Mouse (Mus musculus) forebrain, embryonic 12.5 days (tissue): ENCODE measurements around the gene Ubxn11. TPM values are rescaled to one million over a fixed set of nuclear protein-coding genes. Genes with fewer than 3 reads are reported as not detected.

Source experiments
- ATAC-seq: fragments of 200-750 bp; cut with Nextera tagmentation; 2 replicates; pipeline ENCODE4 v1.8.0; 2017; ENCODE audit warnings: moderate TSS enrichment; ENCODE audit not compliant: low FRiP score
- H3K27ac ChIP-seq: fragments of 300-500 bp; sonication (generic); 2 replicates; pipeline ENCODE4 v1.5.1; 2016; ENCODE audit warnings: mild to moderate bottlenecking
- H3K27me3 ChIP-seq: fragments of 300-500 bp; sonication (generic); 2 replicates; pipeline ENCODE4 v1.6.1; 2016; ENCODE audit warnings: mild to moderate bottlenecking
- H3K36me3 ChIP-seq: fragments of 300-500 bp; sonication (generic); replicated peaks from 2 replicates; pipeline ENCODE4 v1.6.1; 2016; ENCODE audit warnings: mild to moderate bottlenecking
- H3K4me1 ChIP-seq: fragments of 300-500 bp; sonication (generic); 2 replicates; pipeline ENCODE4 v1.6.1; 2016
- H3K4me2 ChIP-seq: fragments of 300-500 bp; sonication (generic); 2 replicates; pipeline ENCODE4 v1.6.1; 2016; ENCODE audit warnings: mild to moderate bottlenecking, moderate library complexity
- H3K4me3 ChIP-seq: fragments of 300-500 bp; sonication (generic); replicated peaks from 2 replicates; pipeline ENCODE4 v1.5.1; 2016; ENCODE audit warnings: mild to moderate bottlenecking
- H3K9ac ChIP-seq: fragments of 300-500 bp; sonication (generic); 2 replicates; pipeline ENCODE4 v1.6.1; 2016; ENCODE audit warnings: mild to moderate bottlenecking
- H3K9me3 ChIP-seq: fragments of 300-500 bp; sonication (generic); 2 replicates; pipeline ENCODE4 v1.6.1; 2016
- WGBS: fragments of 180-500 bp; shearing (Covaris S2); methylation state at CpG from one replicate; pipeline ENCODE4 v1.1.7; 2016; 5-methylcytosine and 5-hydroxymethylcytosine counted together
- polyA plus RNA-seq: library from polyadenylated mRNA; unstranded; fragments of >200 nt; fragmentation: Nextera tagmentation; extraction: Ambion mirVana; gene quantifications from 2 replicates; pipeline ENCODE4 v1.2.1, GENCODE M21; 2016

The Ubxn11 gene
- 5.8 and 7.9 TPM in 2 replicates for polyA plus RNA-seq

- peak within 1 kb of the TSS; percentile 73 for H3K4me2 ChIP-seq
- 17% methylated on average over 34 of the region's 34 CpGs for WGBS
Measured at GRCm38 (mm10) chr4:134101979-134102741, at the start of gene Ubxn11. Gene Ubxn11 (plus strand): TSS chr4:134102570.

GRCm38 (mm10) chr4:134053538-134053937 lies 48.8 kb upstream of the Ubxn11 start, which contains the start of gene Zfp683:
Gene Zfp683 (plus strand): TSS chr4:134053838.
- Histone ChIP-seq H3K4me3 (no peak within 1 kb of the TSS), H3K27ac (no peak within 1 kb of the TSS), H3K9me3 (no peaks in the 10 kb centered on the region), H3K4me1 (peaks cover 3% of the 10 kb centered on the region; the same call in 1 of the 2 replicates), H3K27me3 (no peaks in the 10 kb centered on the region), H3K4me2 (no peak within 1 kb of the TSS), H3K9ac (no peak within 1 kb of the TSS), H3K36me3 (no peaks in the 10 kb centered on the region)
- ATAC-seq: no peak
- WGBS: 85% methylated on average over 3 of the region's 3 CpGs

More at GRCm38 (mm10) chr4:134101979-134102741, at the start of gene Ubxn11:
- Histone ChIP-seq H3K4me1 (peaks cover 8% of the 10 kb centered on the region), H3K27ac (no peak within 1 kb of the TSS), H3K9me3 (no peaks in the 10 kb centered on the region), H3K27me3 (no peaks in the 10 kb centered on the region), H3K9ac (peak within 1 kb of the TSS; percentile 67), H3K36me3 (no peaks in the 10 kb centered on the region), H3K4me3 (peak within 1 kb of the TSS; percentile 74)
- peak; percentile 98 for ATAC-seq

- no peak overlapping the region for H3K4me3 ChIP-seq
- no peak for ATAC-seq
- no peak overlapping the region for H3K27ac ChIP-seq
- no peak overlapping the region for H3K9ac ChIP-seq
- H3K4me2 ChIP-seq: no peak overlapping the region; the same call in 1 of the 2 replicates
- H3K9me3 ChIP-seq: no peaks in the 10 kb centered on the region
- WGBS: 38% methylated on average over 14 of the region's 14 CpGs
- peaks cover 18% of the 10 kb centered on the region for H3K27me3 ChIP-seq
- no peaks in the 10 kb centered on the region for H3K36me3 ChIP-seq
- no peaks in the 10 kb centered on the region for H3K4me1 ChIP-seq
Measured at GRCm38 (mm10) chr4:134058166-134058715, 44.1 kb upstream of the Ubxn11 start.

GRCm38 (mm10) chr4:134058908-134059307 lies 43.5 kb upstream of the Ubxn11 start:
- Histone ChIP-seq H3K4me3 (no peak overlapping the region), H3K9me3 (no peaks in the 10 kb centered on the region), H3K4me1 (no peaks in the 10 kb centered on the region), H3K9ac (no peak overlapping the region), H3K4me2 (no peak overlapping the region; the same call in 1 of the 2 replicates), H3K27me3 (peaks cover 20% of the 10 kb centered on the region), H3K36me3 (no peaks in the 10 kb centered on the region), H3K27ac (no peak overlapping the region)
- ATAC-seq: no peak
- WGBS: 83% methylated on average over 6 of the region's 6 CpGs

GRCm38 (mm10) chr4:134060135-134060865 lies 42.1 kb upstream of the Ubxn11 start, which contains the start of gene Crybg2:
Gene Crybg2 (plus strand): TSS chr4:134060815.
- H3K27ac ChIP-seq: no peak within 1 kb of the TSS
- no peak within 1 kb of the TSS for H3K4me2 ChIP-seq
- 52% methylated on average over 28 of the region's 28 CpGs for WGBS
- no peaks in the 10 kb centered on the region for H3K9me3 ChIP-seq
- H3K9ac ChIP-seq: no peak within 1 kb of the TSS
- no peaks in the 10 kb centered on the region for H3K36me3 ChIP-seq
- no peak for ATAC-seq
- no peak within 1 kb of the TSS for H3K4me3 ChIP-seq
- H3K27me3 ChIP-seq: peaks cover 32% of the 10 kb centered on the region
- peaks cover under 1% of the 10 kb centered on the region; the same call in 1 of the 2 replicates for H3K4me1 ChIP-seq

- Histone ChIP-seq H3K4me1 (peaks cover 5% of the 10 kb centered on the region), H3K4me3 (no peak overlapping the region), H3K9me3 (no peaks in the 10 kb centered on the region), H3K9ac (no peak overlapping the region), H3K36me3 (no peaks in the 10 kb centered on the region), H3K27me3 (peaks cover 40% of the 10 kb centered on the region), H3K27ac (no peak overlapping the region), H3K4me2 (no peak overlapping the region)
- 60% methylated on average over 18 of the region's 18 CpGs for WGBS
- no peak for ATAC-seq
Measured at GRCm38 (mm10) chr4:134061166-134061830, 41.1 kb upstream of the Ubxn11 start.

- Histone ChIP-seq H3K4me3 (no peak overlapping the region), H3K9me3 (no peaks in the 10 kb centered on the region), H3K9ac (no peak overlapping the region), H3K27me3 (peaks cover 43% of the 10 kb centered on the region), H3K4me1 (peaks cover 5% of the 10 kb centered on the region), H3K27ac (no peak overlapping the region), H3K4me2 (no peak overlapping the region), H3K36me3 (no peaks in the 10 kb centered on the region)
- no peak for ATAC-seq
- WGBS: 47% methylated on average over 8 of the region's 8 CpGs
Measured at GRCm38 (mm10) chr4:134061944-134062446, 40.4 kb upstream of the Ubxn11 start.

- 78% methylated on average over 7 of the region's 8 CpGs for WGBS
- no peak for ATAC-seq
- no peak overlapping the region for H3K4me2 ChIP-seq
- H3K9ac ChIP-seq: no peak overlapping the region
- H3K4me3 ChIP-seq: no peak overlapping the region
- no peak overlapping the region for H3K27ac ChIP-seq
- no peaks in the 10 kb centered on the region for H3K36me3 ChIP-seq
- peaks cover 5% of the 10 kb centered on the region for H3K4me1 ChIP-seq
- H3K27me3 ChIP-seq: peaks cover 45% of the 10 kb centered on the region
- no peaks in the 10 kb centered on the region for H3K9me3 ChIP-seq
Measured at GRCm38 (mm10) chr4:134062561-134062960, 39.8 kb upstream of the Ubxn11 start.

- H3K36me3 ChIP-seq: no peaks in the 10 kb centered on the region
- no peak overlapping the region for H3K9ac ChIP-seq
- H3K4me1 ChIP-seq: peaks cover 5% of the 10 kb centered on the region
- H3K4me2 ChIP-seq: no peak overlapping the region
- ATAC-seq: no peak
- peaks cover 39% of the 10 kb centered on the region for H3K27me3 ChIP-seq
- H3K27ac ChIP-seq: no peak overlapping the region
- 23% methylated on average over 23 of the region's 23 CpGs for WGBS
- H3K4me3 ChIP-seq: no peak overlapping the region
- H3K9me3 ChIP-seq: no peaks in the 10 kb centered on the region
Measured at GRCm38 (mm10) chr4:134065431-134066004, 36.9 kb upstream of the Ubxn11 start.

GRCm38 (mm10) chr4:134067383-134067782 lies 35.0 kb upstream of the Ubxn11 start:
- ATAC-seq: no peak
- Histone ChIP-seq H3K4me1 (peaks cover 5% of the 10 kb centered on the region), H3K4me3 (no peak overlapping the region), H3K27me3 (peaks cover 27% of the 10 kb centered on the region), H3K9ac (no peak overlapping the region), H3K36me3 (no peaks in the 10 kb centered on the region), H3K9me3 (no peaks in the 10 kb centered on the region), H3K4me2 (no peak overlapping the region), H3K27ac (no peak overlapping the region)
- WGBS: 96% methylated on average over 8 of the region's 8 CpGs

GRCm38 (mm10) chr4:134067833-134068544 lies 34.4 kb upstream of the Ubxn11 start:
- Histone ChIP-seq H3K27me3 (peaks cover 27% of the 10 kb centered on the region), H3K27ac (no peak overlapping the region), H3K9me3 (no peaks in the 10 kb centered on the region), H3K4me2 (no peak overlapping the region), H3K4me3 (no peak overlapping the region), H3K9ac (no peak overlapping the region), H3K36me3 (no peaks in the 10 kb centered on the region), H3K4me1 (peaks cover 5% of the 10 kb centered on the region)
- 85% methylated on average over 7 of the region's 7 CpGs for WGBS
- ATAC-seq: no peak
